11 mouse cellular contexts compared by ENCODE assay signal in the genomic region with DNA sequence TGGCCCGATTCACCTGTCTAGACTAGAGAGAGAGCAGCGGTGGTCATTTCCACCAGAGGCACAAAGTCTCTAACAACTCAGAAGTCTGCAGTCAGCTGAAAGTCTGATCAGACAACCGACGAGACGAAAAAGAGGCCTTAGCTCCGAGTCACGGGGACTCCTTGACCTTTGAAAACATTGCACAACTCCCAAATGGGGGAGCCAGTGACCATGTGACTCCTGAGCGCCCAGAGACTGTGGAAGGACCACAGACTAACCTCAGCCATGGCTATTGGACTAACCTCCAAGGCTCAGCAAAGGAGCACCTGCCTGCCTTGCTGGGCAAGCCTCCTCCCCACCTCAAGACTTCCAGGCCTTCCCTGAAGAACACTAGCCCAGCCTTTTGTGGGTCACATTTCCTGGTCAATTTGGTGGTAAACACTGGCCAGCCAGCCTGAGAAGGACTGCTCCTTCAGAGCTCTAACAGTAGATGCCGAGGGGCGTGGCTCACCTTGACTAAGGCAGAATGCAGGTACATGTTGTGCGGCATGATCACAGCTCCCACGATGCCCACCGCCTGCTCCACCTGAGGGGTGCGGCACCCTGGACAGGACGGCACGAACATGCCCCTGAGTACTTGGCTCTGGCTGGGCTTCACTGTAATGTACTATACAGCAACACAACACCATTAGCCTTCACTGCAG. TPM values are rescaled to one million over a fixed set of nuclear protein-coding genes. Genes with fewer than 3 reads are reported as not detected.
A peak's percentile ranks its signal among the peaks of the same experiment; 100 is the strongest.
DNase-seq lines count a peak whose midpoint lies in the region; ATAC-seq and TF ChIP-seq lines count a peak whose summit lies in the region.
"Had no signal": no experiment of that assay in that cellular context is flagged by ENCODE, and none has a peak within 500 bp of the region (broad histone marks: within the 10 kb centered on the region; RNA-seq: fewer than 3 reads in every experiment).

No protein-coding gene starts in this region.

- no peaks in the 10 kb centered on the region for H3K27me3 ChIP-seq in intestine, embryonic 16.5 days (replicated peaks; ENCODE audit: control insufficient read depth, insufficient read depth, low read length)
- H3K27me3 ChIP-seq in liver, postnatal 0 days (ENCODE audit: insufficient read depth, low read length): no peaks in the 10 kb centered on the region
- no peaks in the 10 kb centered on the region for H3K27me3 ChIP-seq in neural tube, embryonic 15.5 days (replicated peaks)
- H3K27me3 ChIP-seq: lung, embryonic 15.5 days had no signal

- 80% methylated on average over 16 of the region's 16 CpGs for WGBS in intestine, embryonic 16.5 days
- WGBS in liver, postnatal 0 days (ENCODE audit: insufficient replicate concordance): 79% methylated on average over 16 of the region's 16 CpGs
- WGBS in neural tube, embryonic 15.5 days: 96% methylated on average over 16 of the region's 16 CpGs

- H3K36me3 ChIP-seq in intestine, embryonic 16.5 days (ENCODE audit: control insufficient read depth, insufficient read depth, low read length): peaks cover 27% of the 10 kb centered on the region
- peaks cover 83% of the 10 kb centered on the region for H3K36me3 ChIP-seq in liver, postnatal 0 days (replicated peaks; ENCODE audit: insufficient read depth, low read length)
- H3K36me3 ChIP-seq in neural tube, embryonic 15.5 days: peaks cover 86% of the 10 kb centered on the region

- H3K4me2 ChIP-seq in intestine, embryonic 16.5 days (ENCODE audit: low read depth, low read length): no peak overlapping the region
- peak overlapping the region; percentile 61 for H3K4me2 ChIP-seq in liver, postnatal 0 days (ENCODE audit: low read depth, low read length)
- no peak overlapping the region for H3K4me2 ChIP-seq in neural tube, embryonic 15.5 days
- H3K4me2 ChIP-seq: lung, embryonic 15.5 days had no signal

- peak overlapping the region; percentile 72 for H3K27ac ChIP-seq in intestine, embryonic 16.5 days (ENCODE audit: low read length)
- peak overlapping the region; percentile 55 for H3K27ac ChIP-seq in liver, postnatal 0 days (ENCODE audit: low read depth)
- H3K27ac ChIP-seq in layer of hippocampus, adult 2 months: no peak overlapping the region
- H3K27ac ChIP-seq in neural tube, embryonic 15.5 days (replicated peaks): no peak overlapping the region
- H3K27ac ChIP-seq: lung, embryonic 15.5 days had no signal

- no peak overlapping the region for H3K4me3 ChIP-seq in intestine, embryonic 16.5 days (ENCODE audit: low read length)
- peak overlapping the region; percentile 23 for H3K4me3 ChIP-seq in liver, postnatal 0 days (ENCODE audit: low read depth, low read length)
- H3K4me3 ChIP-seq in layer of hippocampus, adult 2 months: no peak overlapping the region
- H3K4me3 ChIP-seq in neural tube, embryonic 15.5 days (replicated peaks): no peak overlapping the region
- H3K4me3 ChIP-seq: lung, embryonic 15.5 days had no signal

- peak; percentile 74 for ATAC-seq in intestine, embryonic 16.5 days
- peak; percentile 51; the same call in 1 of the 2 replicates for ATAC-seq in liver, postnatal 0 days
- ATAC-seq in neural tube, embryonic 15.5 days (ENCODE audit: low FRiP score): no peak

- TF ChIP-seq EP300 in liver, postnatal 0 days (IDR thresholded peaks at IDR 0.05; ENCODE audit: low read depth): no peak

- no peak overlapping the region for H3K9ac ChIP-seq in intestine, embryonic 16.5 days (ENCODE audit: low read depth, low read length)
- H3K9ac ChIP-seq in liver, postnatal 0 days (replicated peaks): no peak overlapping the region; the same call in none of the 2 replicates
- H3K9ac ChIP-seq in neural tube, embryonic 15.5 days (replicated peaks): no peak overlapping the region
- H3K9ac ChIP-seq: lung, embryonic 15.5 days had no signal

- H3K4me1 ChIP-seq in intestine, embryonic 16.5 days (ENCODE audit: control insufficient read depth, insufficient read depth, low read length): peaks cover 10% of the 10 kb centered on the region
- H3K4me1 ChIP-seq in liver, postnatal 0 days (ENCODE audit: insufficient read depth): peaks cover 17% of the 10 kb centered on the region; the same call in 1 of the 2 replicates
- H3K4me1 ChIP-seq in neural tube, embryonic 15.5 days: no peaks in the 10 kb centered on the region
- H3K4me1 ChIP-seq: lung, embryonic 15.5 days had no signal

- H3K9me3 ChIP-seq in intestine, embryonic 16.5 days (ENCODE audit: control insufficient read depth, low read length): no peaks in the 10 kb centered on the region
- no peaks in the 10 kb centered on the region for H3K9me3 ChIP-seq in liver, postnatal 0 days (ENCODE audit: low read length)
- no peaks in the 10 kb centered on the region for H3K9me3 ChIP-seq in neural tube, embryonic 15.5 days (replicated peaks)
- H3K9me3 ChIP-seq: lung, embryonic 15.5 days had no signal

- no peak for TF ChIP-seq CTCF in liver, postnatal 0 days (IDR thresholded peaks at IDR 0.05; ENCODE audit: low read depth)
- no peak for TF ChIP-seq CTCF in layer of hippocampus, adult 2 months (conservative IDR thresholded peaks at IDR 0.05)

- DNase-seq in testis, postnatal 10 days (ENCODE audit: low spot score): peak; percentile 55
- DNase-seq in testis, postnatal 14 days (ENCODE audit: low spot score): no peak
- no peak for DNase-seq in liver, postnatal 0 days
- DNase-seq in layer of hippocampus, adult 2 months (ENCODE audit: low spot score in 2 of 2): no peak
- no peak for DNase-seq in T-cell, adult 2 months (ENCODE audit: low spot score)

RNA-seq across cellular contexts. Expression of gene Gm5475, which starts 18.5 kb away (rescaled TPM):
- 0.11 and 0.18 TPM in 2 replicates for polyA plus RNA-seq in intestine, embryonic 16.5 days (2015; fragmentation: Nextera tagmentation; extraction: Ambion mirVana)
- 0.04 TPM in 1 of 2 replicates, not detected in the other for polyA plus RNA-seq in liver, postnatal 0 days (2015; fragmentation: Nextera tagmentation; extraction: Ambion mirVana)
- total RNA-seq in layer of hippocampus, adult 2 months (2021): not detected
- polyA plus RNA-seq in neural tube, embryonic 15.5 days (2015; fragmentation: Nextera tagmentation; extraction: Ambion mirVana): 0.08 and 0.23 TPM in 2 replicates
- total RNA-seq: gastrocnemius, postnatal 4 days; heart, postnatal 25 days had no signal
- polyA plus RNA-seq: stomach, embryonic 14.5 days had no signal

RNA-seq across cellular contexts. Expression of gene Slc11a2, which starts 21.4 kb away (rescaled TPM):
- polyA plus RNA-seq in intestine, embryonic 16.5 days (2015; fragmentation: Nextera tagmentation; extraction: Ambion mirVana): 40.7 and 47.2 TPM in 2 replicates
- polyA plus RNA-seq in liver, postnatal 0 days (2015; fragmentation: Nextera tagmentation; extraction: Ambion mirVana): 15.0 and 16.3 TPM in 2 replicates
- 10 to 100 TPM; 62.0 to 67.5 TPM for total RNA-seq in layer of hippocampus, adult 2 months (2021)
- 23.5 and 24.2 TPM in 2 replicates for polyA plus RNA-seq in neural tube, embryonic 15.5 days (2015; fragmentation: Nextera tagmentation; extraction: Ambion mirVana)

RNA-seq across cellular contexts. Expression of gene Higd1c, which starts 39.1 kb away (rescaled TPM):
- not detected in 2 replicates for polyA plus RNA-seq in intestine, embryonic 16.5 days (2015; fragmentation: Nextera tagmentation; extraction: Ambion mirVana)
- polyA plus RNA-seq in liver, postnatal 0 days (2015; fragmentation: Nextera tagmentation; extraction: Ambion mirVana): not detected in 2 replicates
- not detected for total RNA-seq in layer of hippocampus, adult 2 months (2021)
- 1.8 TPM in 1 of 2 replicates, not detected in the other for polyA plus RNA-seq in neural tube, embryonic 15.5 days (2015; fragmentation: Nextera tagmentation; extraction: Ambion mirVana)
- total RNA-seq: gastrocnemius, postnatal 4 days; heart, postnatal 25 days had no signal
- polyA plus RNA-seq: lung, embryonic 15.5 days; stomach, embryonic 14.5 days had no signal

RNA-seq across cellular contexts. Expression of gene Mettl7a2, which starts 50.5 kb away (rescaled TPM):
- not detected in 2 replicates for polyA plus RNA-seq in intestine, embryonic 16.5 days (2015; fragmentation: Nextera tagmentation; extraction: Ambion mirVana)
- not detected in 2 replicates for polyA plus RNA-seq in liver, postnatal 0 days (2015; fragmentation: Nextera tagmentation; extraction: Ambion mirVana)
- under 1 TPM in 1 of 2 experiments, not detected in 1; 0.72 TPM for total RNA-seq in layer of hippocampus, adult 2 months (2021)
- not detected in 2 replicates for polyA plus RNA-seq in neural tube, embryonic 15.5 days (2015; fragmentation: Nextera tagmentation; extraction: Ambion mirVana)
- polyA plus RNA-seq: lung, embryonic 15.5 days; stomach, embryonic 14.5 days had no signal

RNA-seq across cellular contexts. Expression of gene Methig1, which starts 50.5 kb away (rescaled TPM):
- polyA plus RNA-seq in intestine, embryonic 16.5 days (2015; fragmentation: Nextera tagmentation; extraction: Ambion mirVana): not detected in 2 replicates
- 0.12 and 0.15 TPM in 2 replicates for polyA plus RNA-seq in liver, postnatal 0 days (2015; fragmentation: Nextera tagmentation; extraction: Ambion mirVana)
- not detected for total RNA-seq in layer of hippocampus, adult 2 months (2021)
- polyA plus RNA-seq in neural tube, embryonic 15.5 days (2015; fragmentation: Nextera tagmentation; extraction: Ambion mirVana): 1.1 and 1.7 TPM in 2 replicates
- total RNA-seq: gastrocnemius, postnatal 4 days; heart, postnatal 25 days had no signal
- polyA plus RNA-seq: lung, embryonic 15.5 days had no signal

Comparison
In these comparisons a context has a peak if more than half of its experiments do, and no peak if none do; other contexts are left out.
1. H3K27ac ChIP-seq: peak in intestine, embryonic 16.5 days (single experiment) and liver, postnatal 0 days (single experiment); none in layer of hippocampus, adult 2 months (single experiment) and neural tube, embryonic 15.5 days (single experiment).